Mouse (Mus musculus) brain, embryonic 14.5 days (tissue): ENCODE data around the gene Gpc6.

Experiments used
- CTCF ChIP-seq: fragments of 200-500 bp; IDR thresholded peaks from 2 replicates; pipeline ENCODE4 v1.5.1; 2012; ENCODE audit warnings: inconsistent platforms, mild to moderate bottlenecking, moderate library complexity, borderline replicate concordance; ENCODE audit not compliant: insufficient read depth, insufficient read length; ENCODE audit errors: extremely low read depth
- POLR2A ChIP-seq: fragments of 200-500 bp; IDR thresholded peaks from 2 replicates; pipeline ENCODE4 v1.6.1; 2012; ENCODE audit warnings: mild to moderate bottlenecking, inconsistent platforms, borderline replicate concordance; ENCODE audit not compliant: poor library complexity, insufficient read depth, insufficient read length, severe bottlenecking; ENCODE audit errors: extremely low read depth

GRCm38 (mm10) chr14:116974708-116975107 is 49.6 kb downstream of the Gpc6 start:
- TF ChIP-seq CTCF (no peak), POLR2A (no peak)
